Mouse (Mus musculus): Measurements from ENCODE around the gene Gcnt7. TPM values are rescaled to one million over a fixed set of nuclear protein-coding genes. Genes with fewer than 3 reads are reported as not detected.

Gcnt7 gene
- total and polyA plus RNA-seq, 2 experiments from 2014 or later, result 1.2 TPM; not detected in 1

GRCm38 (mm10) chr2:172477860-172478259 is 19.5 kb upstream of the Gcnt7 start:
- H3K4me2 ChIP-seq (ENCODE audit: low read depth, low read length, poor library complexity, severe bottlenecking), result no peak overlapping the region
- TF ChIP-seq CTCF (IDR thresholded peaks at IDR 0.05), result peak; percentile 95
- no peak overlapping the region for H3K27ac ChIP-seq (ENCODE audit: low read depth, low read length)
- DNase-seq (ENCODE audit: low spot score) (peak; percentile 83), ATAC-seq (ENCODE audit: low FRiP score) (peak; percentile 38; the same call in 1 of the 2 replicates)
- H3K9ac ChIP-seq (replicated peaks; ENCODE audit: low read length, poor library complexity, severe bottlenecking), result no peak overlapping the region
- H3K36me3 ChIP-seq (ENCODE audit: insufficient read depth, low read length), result no peaks in the 10 kb centered on the region
- H3K4me1 ChIP-seq (ENCODE audit: insufficient read depth, low read length), result no peaks in the 10 kb centered on the region
- no peaks in the 10 kb centered on the region for H3K27me3 ChIP-seq (ENCODE audit: insufficient read depth, low read length)
- H3K4me3 ChIP-seq (ENCODE audit: low read depth, low read length), result no peak overlapping the region
- WGBS, result 2% methylated on average over 2 of the region's 2 CpGs
- no peaks in the 10 kb centered on the region for H3K9me3 ChIP-seq (ENCODE audit: low read length)

- no peak overlapping the region for H3K4me2 ChIP-seq (ENCODE audit: low read depth, low read length, poor library complexity, severe bottlenecking)
- H3K27me3 ChIP-seq (ENCODE audit: insufficient read depth, low read length), result no peaks in the 10 kb centered on the region
- no peaks in the 10 kb centered on the region for H3K4me1 ChIP-seq (ENCODE audit: insufficient read depth, low read length)
- 38% methylated on average over 3 of the region's 3 CpGs for WGBS
- H3K9ac ChIP-seq (replicated peaks; ENCODE audit: low read length, poor library complexity, severe bottlenecking), result no peak overlapping the region
- H3K4me3 ChIP-seq (ENCODE audit: low read depth, low read length), result no peak overlapping the region
- no peak for TF ChIP-seq CTCF (IDR thresholded peaks at IDR 0.05)
- no peaks in the 10 kb centered on the region for H3K9me3 ChIP-seq (ENCODE audit: low read length)
- DNase-seq (ENCODE audit: low spot score) (no peak), ATAC-seq (ENCODE audit: low FRiP score) (no peak)
- H3K27ac ChIP-seq (ENCODE audit: low read depth, low read length), result no peak overlapping the region
- no peaks in the 10 kb centered on the region for H3K36me3 ChIP-seq (ENCODE audit: insufficient read depth, low read length)
Observed at GRCm38 (mm10) chr2:172477350-172477749, 19.0 kb upstream of the Gcnt7 start.

GRCm38 (mm10) chr2:172476707-172477260 is 18.4 kb upstream of the Gcnt7 start:
- Histone ChIP-seq H3K9ac (replicated peaks; ENCODE audit: low read length, poor library complexity, severe bottlenecking) (no peak overlapping the region), H3K36me3 (ENCODE audit: insufficient read depth, low read length) (no peaks in the 10 kb centered on the region), H3K4me2 (ENCODE audit: low read depth, low read length, poor library complexity, severe bottlenecking) (no peak overlapping the region), H3K27me3 (ENCODE audit: insufficient read depth, low read length) (no peaks in the 10 kb centered on the region), H3K4me3 (ENCODE audit: low read depth, low read length) (no peak overlapping the region), H3K4me1 (ENCODE audit: insufficient read depth, low read length) (no peaks in the 10 kb centered on the region), H3K27ac (ENCODE audit: low read depth, low read length) (no peak overlapping the region), H3K9me3 (ENCODE audit: low read length) (no peaks in the 10 kb centered on the region)
- ATAC-seq (ENCODE audit: low FRiP score), result no peak
- no peak for TF ChIP-seq CTCF (IDR thresholded peaks at IDR 0.05)
- WGBS, result 34% methylated on average over 10 of the region's 10 CpGs
- no peak for DNase-seq (ENCODE audit: low spot score)

DNA sequence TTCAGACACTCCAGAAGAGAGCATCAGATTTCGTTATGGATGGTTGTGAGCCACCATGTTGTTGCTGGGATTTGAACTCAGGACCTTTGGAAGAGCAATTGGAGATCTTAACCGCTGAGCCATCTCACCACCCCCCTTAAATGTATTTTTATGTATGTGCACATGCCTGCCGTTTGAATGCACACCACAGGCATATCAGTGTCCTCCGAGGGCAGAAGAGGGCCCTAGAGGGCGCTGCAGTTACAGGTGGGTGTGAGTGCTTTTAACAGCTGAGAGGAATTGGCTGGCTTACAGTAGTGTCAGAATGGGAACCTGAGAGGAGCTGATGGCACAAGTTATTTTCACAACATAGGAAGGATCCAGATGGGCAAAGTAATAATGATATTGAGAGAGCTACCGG is 16.6 kb upstream of the Gcnt7 start:
- ATAC-seq (ENCODE audit: low FRiP score), result no peak
- peak; percentile 63 for TF ChIP-seq CTCF (IDR thresholded peaks at IDR 0.05)
- Histone ChIP-seq H3K9me3 (ENCODE audit: low read length) (no peaks in the 10 kb centered on the region), H3K27me3 (ENCODE audit: insufficient read depth, low read length) (no peaks in the 10 kb centered on the region), H3K9ac (replicated peaks; ENCODE audit: low read length, poor library complexity, severe bottlenecking) (no peak overlapping the region), H3K4me1 (ENCODE audit: insufficient read depth, low read length) (no peaks in the 10 kb centered on the region), H3K4me3 (ENCODE audit: low read depth, low read length) (no peak overlapping the region), H3K27ac (ENCODE audit: low read depth, low read length) (no peak overlapping the region), H3K4me2 (ENCODE audit: low read depth, low read length, poor library complexity, severe bottlenecking) (no peak overlapping the region), H3K36me3 (ENCODE audit: insufficient read depth, low read length) (no peaks in the 10 kb centered on the region)
- WGBS, result 40% methylated on average over 6 of the region's 6 CpGs
- DNase-seq (ENCODE audit: low spot score), result peak; percentile 23

- no peaks in the 10 kb centered on the region for H3K9me3 ChIP-seq (ENCODE audit: low read length)
- H3K4me2 ChIP-seq (ENCODE audit: low read depth, low read length, poor library complexity, severe bottlenecking), result no peak overlapping the region
- H3K9ac ChIP-seq (replicated peaks; ENCODE audit: low read length, poor library complexity, severe bottlenecking), result no peak overlapping the region
- H3K4me1 ChIP-seq (ENCODE audit: insufficient read depth, low read length), result no peaks in the 10 kb centered on the region
- WGBS, result 65% methylated on average over 8 of the region's 8 CpGs
- DNase-seq (ENCODE audit: low spot score) (peak; percentile 22), ATAC-seq (ENCODE audit: low FRiP score) (no peak)
- H3K27me3 ChIP-seq (ENCODE audit: insufficient read depth, low read length), result no peaks in the 10 kb centered on the region
- no peak overlapping the region for H3K4me3 ChIP-seq (ENCODE audit: low read depth, low read length)
- TF ChIP-seq CTCF (IDR thresholded peaks at IDR 0.05), result no peak
- H3K27ac ChIP-seq (ENCODE audit: low read depth, low read length), result no peak overlapping the region
- H3K36me3 ChIP-seq (ENCODE audit: insufficient read depth, low read length), result peaks cover 12% of the 10 kb centered on the region
Observed at GRCm38 (mm10) chr2:172473591-172473990, 15.2 kb upstream of the Gcnt7 start.

GRCm38 (mm10) chr2:172472318-172472717 is 13.9 kb upstream of the Gcnt7 start, which contains the start of gene Fam209:
TSS of gene Fam209 (plus strand) at chr2:172472520.
- no peak within 1 kb of the TSS for H3K27ac ChIP-seq (ENCODE audit: low read depth, low read length)
- 88% methylated on average over 11 of the region's 11 CpGs for WGBS
- DNase-seq (ENCODE audit: low spot score), result no peak

More at GRCm38 (mm10) chr2:172472318-172472717, 13.9 kb upstream of the Gcnt7 start, which contains the start of gene Fam209:
- H3K4me1 ChIP-seq (ENCODE audit: insufficient read depth, low read length), result no peaks in the 10 kb centered on the region
- H3K4me3 ChIP-seq (ENCODE audit: low read depth, low read length), result no peak within 1 kb of the TSS
- H3K36me3 ChIP-seq (ENCODE audit: insufficient read depth, low read length), result peaks cover 21% of the 10 kb centered on the region
- TF ChIP-seq CTCF (IDR thresholded peaks at IDR 0.05), result no peak
- H3K4me2 ChIP-seq (ENCODE audit: low read depth, low read length, poor library complexity, severe bottlenecking), result no peak within 1 kb of the TSS
- no peaks in the 10 kb centered on the region for H3K9me3 ChIP-seq (ENCODE audit: low read length)
- no peaks in the 10 kb centered on the region for H3K27me3 ChIP-seq (ENCODE audit: insufficient read depth, low read length)
- H3K9ac ChIP-seq (replicated peaks; ENCODE audit: low read length, poor library complexity, severe bottlenecking), result no peak within 1 kb of the TSS
- no peak for ATAC-seq (ENCODE audit: low FRiP score)

Measured in midbrain, postnatal 0 days (tissue).